ENCODE assay signal across 13 mouse cellular contexts in genomic region chr1:167268360-167269063, GRCm38 (mm10). TPM values are rescaled to one million over a fixed set of nuclear protein-coding genes. Genes with fewer than 3 reads are reported as not detected.
DNase-seq lines count a peak whose midpoint lies in the region; ATAC-seq and TF ChIP-seq lines count a peak whose summit lies in the region.
"Had no signal": no experiment of that assay in that cellular context is flagged by ENCODE, and none has a peak within 500 bp of the region (broad histone marks: within the 10 kb centered on the region; RNA-seq: fewer than 3 reads in every experiment).

No protein-coding gene starts in this region.

- peak overlapping the region; percentile 67 for H3K9ac ChIP-seq in heart, embryonic 14.5 days (ENCODE audit: low read length)
- H3K9ac ChIP-seq in liver, embryonic 14.5 days (replicated peaks), result no peak overlapping the region; the same call in 1 of the 2 replicates
- H3K9ac ChIP-seq: hindbrain, embryonic 13.5 days; neural tube, embryonic 15.5 days had no signal

- DNase-seq in heart, adult 18-20 months, result no peak
- peak; percentile 40 for DNase-seq in 416B (ENCODE audit: low read depth)
- DNase-seq in liver, embryonic 14.5 days (ENCODE audit: low read depth in 3 of 3, low spot score in 3 of 3), result no peak
- DNase-seq in layer of hippocampus, adult 9-11 months, result no peak
- no peak for DNase-seq in kidney, adult 2 months
- no peak for DNase-seq in layer of hippocampus, adult 11-12 months (ENCODE audit: low spot score)
- DNase-seq: cerebellum, adult 9-11 months; kidney, postnatal 36 days; thymus, postnatal 25 days had no signal

- 77% methylated on average over 9 of the region's 9 CpGs for WGBS in heart, embryonic 14.5 days
- WGBS in bone marrow, adult 2 months, result 18% methylated on average over 9 of the region's 9 CpGs
- 47% methylated on average over 9 of the region's 9 CpGs for WGBS in liver, embryonic 14.5 days (ENCODE audit: insufficient replicate concordance)
- 88% methylated on average over 9 of the region's 9 CpGs for WGBS in kidney, adult 2 months

- peaks cover 38 to 57% of the 10 kb centered on the region in 2 experiments for H3K4me1 ChIP-seq in heart, embryonic 14.5 days (ENCODE audit: control insufficient read depth in 2 of 2, insufficient read depth in 2 of 2, low read length in 2 of 2)
- peaks cover 20% of the 10 kb centered on the region for H3K4me1 ChIP-seq in bone marrow, adult 2 months (ENCODE audit: control insufficient read depth, insufficient read depth, low read length)
- peaks cover 42 to 51% of the 10 kb centered on the region in 2 experiments for H3K4me1 ChIP-seq in liver, embryonic 14.5 days (replicated peaks; ENCODE audit: control insufficient read depth in 2 of 2, insufficient read depth in 2 of 2, low read length in 1 of 2)
- peaks cover 7% of the 10 kb centered on the region for H3K4me1 ChIP-seq in kidney, adult 2 months (ENCODE audit: control insufficient read depth, insufficient read depth, low read length)

- peak overlapping the region; percentile 64 for H3K4me2 ChIP-seq in heart, embryonic 14.5 days (ENCODE audit: low read length)
- peak overlapping the region; percentile 64 for H3K4me2 ChIP-seq in liver, embryonic 14.5 days (ENCODE audit: low read depth)
- H3K4me2 ChIP-seq: hindbrain, embryonic 13.5 days; neural tube, embryonic 15.5 days had no signal

- no peak for TF ChIP-seq POLR2A in bone marrow, adult 2 months (IDR thresholded peaks at IDR 0.05; ENCODE audit: borderline replicate concordance, control insufficient read depth, low read depth, low read length)
- TF ChIP-seq POLR2A in kidney, adult 2 months (IDR thresholded peaks at IDR 0.05; ENCODE audit: low read depth, low read length), result no peak

- no peaks in the 10 kb centered on the region for H3K27me3 ChIP-seq in heart, embryonic 14.5 days (ENCODE audit: control insufficient read depth, insufficient read depth, low read length)
- no peaks in the 10 kb centered on the region for H3K27me3 ChIP-seq in liver, embryonic 14.5 days (ENCODE audit: control insufficient read depth, insufficient read depth, low read length)
- no peaks in the 10 kb centered on the region for H3K27me3 ChIP-seq in kidney, adult 2 months (replicated peaks; ENCODE audit: control insufficient read depth, insufficient read depth, low read length)
- H3K27me3 ChIP-seq: hindbrain, embryonic 13.5 days; neural tube, embryonic 15.5 days had no signal

- no peak for ATAC-seq in heart, embryonic 14.5 days (ENCODE audit: insufficient number of reproducible peaks, insufficient read depth, low FRiP score, low read depth)
- no peak for ATAC-seq in liver, embryonic 14.5 days (ENCODE audit: insufficient read depth)

- H3K9me3 ChIP-seq in heart, embryonic 14.5 days (ENCODE audit: control insufficient read depth, low read length), result no peaks in the 10 kb centered on the region
- no peaks in the 10 kb centered on the region for H3K9me3 ChIP-seq in liver, embryonic 14.5 days (ENCODE audit: control insufficient read depth, low read length)
- H3K9me3 ChIP-seq: hindbrain, embryonic 13.5 days; neural tube, embryonic 15.5 days had no signal

- no peak for TF ChIP-seq CTCF in bone marrow, adult 2 months (IDR thresholded peaks at IDR 0.05; ENCODE audit: control insufficient read depth, insufficient read depth, low read length)
- no peak for TF ChIP-seq CTCF in liver, embryonic 14.5 days (IDR thresholded peaks at IDR 0.05; ENCODE audit: low read depth)
- no peak for TF ChIP-seq CTCF in kidney, adult 2 months (conservative IDR thresholded peaks at IDR 0.05; ENCODE audit: insufficient read depth, insufficient read length, low read depth, low read length)

- no peak for TF ChIP-seq EP300 in liver, embryonic 14.5 days (IDR thresholded peaks at IDR 0.05; ENCODE audit: low read depth)

- H3K4me3 ChIP-seq in heart, embryonic 14.5 days (ENCODE audit: control insufficient read depth in 1 of 2, insufficient read depth in 1 of 2, low read depth in 1 of 2, low read length in 2 of 2), result no peak overlapping the region
- H3K4me3 ChIP-seq in bone marrow, adult 2 months (replicated peaks; ENCODE audit: control insufficient read depth, low read depth, low read length), result no peak overlapping the region
- no peak overlapping the region for H3K4me3 ChIP-seq in liver, embryonic 14.5 days (ENCODE audit: insufficient read depth in 1 of 2, low read depth in 2 of 2, low read length in 2 of 2)
- no peak overlapping the region for H3K4me3 ChIP-seq in kidney, adult 2 months (ENCODE audit: insufficient read depth, low read depth, low read length)
- H3K4me3 ChIP-seq: hindbrain, embryonic 13.5 days; neural tube, embryonic 15.5 days had no signal

- no peaks in the 10 kb centered on the region for H3K36me3 ChIP-seq in heart, embryonic 14.5 days (ENCODE audit: control insufficient read depth, insufficient read depth, low read length)
- no peaks in the 10 kb centered on the region for H3K36me3 ChIP-seq in liver, embryonic 14.5 days (replicated peaks; ENCODE audit: control insufficient read depth, insufficient read depth, low read depth)
- no peaks in the 10 kb centered on the region for H3K36me3 ChIP-seq in kidney, adult 2 months (ENCODE audit: control insufficient read depth, insufficient read depth, low read length)
- H3K36me3 ChIP-seq: hindbrain, embryonic 13.5 days; neural tube, embryonic 15.5 days had no signal

- H3K27ac ChIP-seq in heart, embryonic 14.5 days (replicated peaks in 1 of 2; ENCODE audit: control insufficient read depth in 1 of 2, insufficient read depth in 1 of 2, low read depth in 2 of 2, low read length in 2 of 2), result peak overlapping the region; percentile 87 to 96
- H3K27ac ChIP-seq in bone marrow, adult 2 months (ENCODE audit: control insufficient read depth, insufficient read depth, low read depth, low read length, poor library complexity), result peak overlapping the region; percentile 71
- H3K27ac ChIP-seq in liver, embryonic 14.5 days, result peak overlapping the region; percentile 59
- no peak overlapping the region for H3K27ac ChIP-seq in kidney, adult 2 months (ENCODE audit: insufficient read depth, low read depth, low read length)
- H3K27ac ChIP-seq: neural tube, embryonic 15.5 days had no signal

RNA-seq across cellular contexts. Expression of gene Uck2, which starts 16.6 kb away (rescaled TPM):
- 39.2 TPM in 2 replicates for polyA plus RNA-seq in heart, embryonic 14.5 days (2014; fragmentation: Nextera tagmentation; extraction: Ambion mirVana)
- total RNA-seq in heart, adult 18-20 months (2021), result 10 to 100 TPM; 41.8 to 43.8 TPM
- polyA plus RNA-seq in bone marrow, adult 2 months (2011; ENCODE audit: insufficient read depth, insufficient read length, low replicate concordance, missing spikeins), result 25.8 and 42.3 TPM in 2 replicates
- 15.3 and 17.6 TPM in 2 replicates for polyA plus RNA-seq in liver, embryonic 14.5 days (2012; rRNA removed)
- 42.6 and 43.4 TPM in 2 replicates for polyA plus RNA-seq in liver, embryonic 14.5 days (2014; fragmentation: Nextera tagmentation; extraction: Ambion mirVana)
- 12.8 and 17.5 TPM in 2 replicates for polyA plus RNA-seq in kidney, adult 2 months (2012; rRNA removed)

RNA-seq across cellular contexts. Expression of gene Tmco1, which starts 39.7 kb away (rescaled TPM):
- polyA plus RNA-seq in heart, embryonic 14.5 days (2014; fragmentation: Nextera tagmentation; extraction: Ambion mirVana), result 85.6 and 90.1 TPM in 2 replicates
- total RNA-seq in heart, adult 18-20 months (2021), result 10 to 100 TPM; 83.6 to 99.6 TPM
- polyA plus RNA-seq in bone marrow, adult 2 months (2011; ENCODE audit: insufficient read depth, insufficient read length, low replicate concordance, missing spikeins), result 26.4 and 29.7 TPM in 2 replicates
- 33.4 and 43.4 TPM in 2 replicates for polyA plus RNA-seq in liver, embryonic 14.5 days (2012; rRNA removed)
- 64.1 and 65.4 TPM in 2 replicates for polyA plus RNA-seq in liver, embryonic 14.5 days (2014; fragmentation: Nextera tagmentation; extraction: Ambion mirVana)
- polyA plus RNA-seq in kidney, adult 2 months (2012; rRNA removed), result 96.7 and 127 TPM in 2 replicates
